Mouse (Mus musculus) heart, postnatal 36 days (tissue): ENCODE data around the gene Mark2. TPM values are rescaled to one million over a fixed set of nuclear protein-coding genes. Genes with fewer than 3 reads are reported as not detected.
"Not testable (repeated sequence)": the region's sequence is repeated elsewhere in the genome, so short reads cannot be mapped to it uniquely, and the experiment has no call there.

Experiments used
- DNase-seq, 2 experiments: peaks; one replicate each; pipeline ENCODE4 v3.0.0; 2021 to 2022
- intact Hi-C: fragments of 180-260 bp; cut with DNase I; formaldehyde crosslinking; loops from one replicate; pipeline ENCODE4 v1.15.1; 2025
- total RNA-seq, 2 experiments: library from RNA; stranded (reverse); gene quantifications; 2 replicates each; pipeline ENCODE4 v1.2.3; 2021

Mark2 gene
- 10 to 100 TPM; 42.8 to 51.2 TPM for total RNA-seq

DNA sequence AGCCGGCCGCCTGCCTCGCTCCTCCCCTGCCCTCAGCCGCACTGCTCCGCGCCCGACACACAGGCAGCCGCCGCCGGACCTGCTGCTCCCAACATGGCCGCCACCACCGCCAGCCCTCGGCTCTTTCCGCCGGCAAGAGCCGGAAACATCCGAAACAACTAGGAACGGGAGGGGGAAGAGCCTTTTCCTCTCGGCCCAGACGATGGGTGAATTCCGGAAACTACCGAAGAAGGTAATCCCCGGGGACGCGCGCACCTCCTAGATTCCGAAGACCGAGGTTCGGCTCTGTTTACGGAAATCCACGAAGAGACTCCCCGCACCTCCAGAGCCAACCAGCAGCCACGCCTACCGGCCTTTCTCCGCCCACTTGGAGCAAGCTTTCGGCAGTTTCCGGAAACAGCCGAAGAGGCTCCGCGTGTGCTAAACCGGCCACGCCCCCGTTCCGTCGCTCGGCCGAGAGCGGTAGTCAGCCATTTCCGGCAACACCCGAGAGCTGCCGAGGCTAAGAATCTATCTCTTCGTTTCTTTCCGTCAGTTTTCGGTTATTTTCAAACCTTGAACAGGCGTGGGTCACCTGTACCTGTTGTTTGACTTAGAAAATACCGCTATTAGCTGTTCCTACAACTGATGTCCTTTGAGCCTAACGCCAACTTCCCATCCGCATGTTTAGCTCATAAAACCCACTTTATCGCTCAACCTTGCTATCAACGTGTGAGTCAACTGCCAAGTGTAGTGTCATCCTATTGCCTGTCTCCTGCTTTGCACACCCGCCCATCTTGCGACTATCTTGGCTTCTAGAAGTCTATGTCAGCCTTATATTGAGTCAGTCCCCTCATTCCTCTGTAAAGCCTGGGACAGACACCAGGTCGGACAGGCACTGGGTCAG is at the start of gene Mark2:
Mark2 (minus strand) TSS at position 349 of the 886 bp plus-strand sequence.
- DNase-seq = peak; percentile 98 to 99
- intact Hi-C loops = loop anchor here (1.0 to 5.0 kb wide), 7 partner anchors 31 to 143 kb away; partner anchors contain the start of genes Naa40 and Spindoc

- intact Hi-C loops = no loop called here
Measured at GRCm38 (mm10) chr19:7388488-7388887, 46.8 kb upstream of the Mark2 start.

GRCm38 (mm10) chr19:7386042-7386441 is 44.4 kb upstream of the Mark2 start:
- no peak for DNase-seq
- intact Hi-C loops = no loop called here

More at GRCm38 (mm10) chr19:7388488-7388887, 46.8 kb upstream of the Mark2 start:
- no peak for DNase-seq

DNA sequence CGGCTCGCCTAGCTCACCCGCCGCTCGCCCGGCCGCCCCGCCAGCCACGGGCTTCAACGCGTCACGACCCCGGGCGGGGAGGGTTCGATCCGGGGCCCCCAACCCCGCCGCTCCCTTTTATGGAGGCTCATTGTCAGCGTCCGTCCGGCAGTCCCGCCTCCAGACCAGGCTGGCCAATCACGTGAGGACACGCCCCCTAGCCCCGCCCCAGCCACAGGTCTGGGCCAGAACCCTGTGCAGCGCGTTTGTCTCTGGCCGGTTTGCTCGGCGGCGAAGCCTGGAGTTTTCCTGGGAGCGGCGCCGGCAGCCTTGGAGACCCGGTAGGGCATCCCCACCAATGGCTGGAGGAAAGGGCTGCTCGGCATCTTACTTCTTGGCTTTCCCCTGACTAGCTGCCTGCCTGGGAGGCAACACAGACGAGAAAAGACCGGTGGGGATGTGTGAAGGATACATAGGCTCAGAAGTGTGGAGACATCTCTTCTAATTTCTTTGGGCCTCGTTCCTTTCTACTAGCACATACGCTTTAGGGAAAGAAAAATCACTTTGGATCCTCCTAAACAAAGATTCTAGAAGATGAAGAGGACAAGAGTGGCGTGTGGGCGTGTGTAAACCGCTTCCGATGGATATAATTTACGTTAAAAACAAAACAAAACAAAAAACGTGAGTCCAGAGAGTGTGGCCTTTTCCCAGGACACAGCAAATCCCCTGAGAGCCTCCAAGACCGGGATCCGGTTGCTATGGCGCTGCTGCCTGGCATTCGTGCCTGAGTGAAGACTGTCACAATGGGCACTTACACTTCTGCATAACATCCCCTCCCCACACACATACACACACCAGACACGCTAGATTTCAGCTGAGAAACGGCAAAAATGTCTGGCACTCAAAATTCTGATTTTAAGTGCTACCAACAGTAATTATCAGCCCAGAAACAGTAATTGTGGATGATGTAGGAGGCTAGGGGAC is 41.5 kb upstream of the Mark2 start, which contains the start of gene Spindoc:
Spindoc (minus strand) TSS at position 92 of the 963 bp plus-strand sequence.
- intact Hi-C loops = loop anchor here (1.0 to 5.0 kb wide), 2 partner anchors 33 to 41 kb away; partner anchors contain the start of gene Mark2
- peak; percentile 99 to 100 for DNase-seq

DNA sequence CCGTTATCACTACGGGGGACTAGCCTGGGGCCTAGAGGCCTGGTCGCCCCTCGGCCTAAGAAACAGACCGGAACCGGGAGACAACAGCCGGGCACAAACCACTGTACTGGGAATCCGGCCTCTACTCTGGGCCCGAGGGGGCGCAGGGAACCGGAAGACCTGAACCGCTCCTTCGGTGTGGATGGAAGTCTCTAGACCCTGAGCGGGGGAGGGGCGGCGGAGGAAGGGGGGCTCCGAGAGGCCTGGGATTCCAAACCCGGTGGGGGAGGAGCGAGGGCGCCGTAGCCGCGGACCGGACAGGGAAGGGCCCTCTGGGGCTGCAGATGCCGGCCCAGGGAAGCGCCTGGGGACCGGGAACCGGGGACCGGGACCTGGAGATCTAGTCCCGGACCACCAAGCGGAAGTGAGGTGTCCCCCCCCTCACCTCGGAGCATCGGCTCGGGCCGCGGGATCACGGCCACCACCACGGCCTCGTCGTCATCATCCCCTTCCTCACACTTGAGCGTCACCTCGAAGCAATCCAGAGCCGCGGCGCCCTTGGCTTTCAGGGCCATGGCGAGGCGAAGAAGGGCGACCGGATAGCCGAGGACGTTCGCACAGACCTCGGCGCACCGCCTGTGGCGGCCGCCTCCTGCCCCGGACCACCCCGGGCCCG is 40.7 kb upstream of the Mark2 start:
- intact Hi-C loops = loop anchor here (5.0 kb wide), 1 partner anchor 40 kb away; the partner anchor contains the start of gene Mark2
- DNase-seq = peak; percentile 58 to 71

DNA sequence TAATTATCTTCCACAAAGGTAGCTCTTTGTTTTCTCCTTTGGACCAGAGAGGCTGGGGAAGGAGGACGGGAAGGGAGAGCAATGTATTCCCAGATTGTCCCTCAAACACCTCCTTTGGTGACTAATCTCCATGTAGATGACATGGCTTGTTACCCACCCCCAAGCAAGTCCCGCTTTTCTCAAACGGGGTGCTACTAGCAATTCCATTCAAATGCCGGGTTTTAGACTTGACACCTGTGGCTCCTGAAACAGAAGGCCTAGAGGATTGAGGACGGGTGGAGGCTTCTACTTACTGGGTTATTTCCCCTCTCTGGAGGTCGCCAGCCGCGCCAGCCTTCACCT is 40.2 kb upstream of the Mark2 start:
- no peak for DNase-seq
- intact Hi-C loops = loop anchor here (5.0 kb wide), 1 partner anchor 40 kb away; the partner anchor contains the start of gene Mark2

GRCm38 (mm10) chr19:7377639-7378038 is 36.0 kb upstream of the Mark2 start:
- intact Hi-C loops = no loop called here
- DNase-seq = no peak

DNA sequence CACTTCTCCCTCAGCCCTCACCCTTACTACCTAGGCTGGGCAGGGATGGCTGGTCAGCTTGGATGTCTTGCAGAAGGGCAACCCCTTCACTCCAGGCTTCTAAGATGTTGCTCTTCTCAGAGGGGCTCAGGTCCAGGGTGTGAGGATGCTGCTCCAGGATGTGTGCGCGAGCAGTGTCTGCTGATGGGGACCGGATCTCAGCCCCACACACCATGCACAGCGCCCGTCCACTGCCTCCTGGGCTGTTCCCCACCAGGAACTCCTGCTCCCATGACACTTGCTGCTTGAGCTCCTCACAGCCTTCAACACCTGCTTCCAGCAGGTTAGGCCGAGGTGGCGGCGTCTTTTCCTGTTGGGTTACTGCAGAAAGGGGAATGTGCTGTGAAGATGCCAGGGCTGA is 32.8 kb upstream of the Mark2 start:
- intact Hi-C loops = no loop called here
- DNase-seq = no peak

GRCm38 (mm10) chr19:7369469-7369868 is 27.8 kb upstream of the Mark2 start:
- DNase-seq, intact Hi-C loops: not testable (repeated sequence)

DNA sequence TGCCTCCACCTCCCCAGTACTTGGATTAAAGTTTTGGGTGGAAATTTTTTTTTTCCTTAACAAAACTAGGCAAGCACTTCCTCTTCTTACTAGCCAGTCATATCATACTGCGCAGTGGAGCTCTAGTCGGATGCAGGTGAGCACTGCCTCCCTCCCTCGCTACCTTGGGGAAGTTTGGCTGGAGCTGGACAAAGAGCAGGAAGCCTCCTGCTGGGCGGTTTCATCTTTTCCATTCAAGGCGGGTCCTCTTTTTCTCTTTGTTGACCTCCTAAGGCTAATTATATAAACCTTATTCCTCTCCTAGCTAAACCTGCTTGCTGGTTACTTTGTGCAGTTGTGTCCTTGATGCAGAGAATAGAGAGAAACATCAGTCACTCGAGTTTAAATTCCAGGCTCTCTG is 12.0 kb upstream of the Mark2 start:
- intact Hi-C loops = no loop called here
- DNase-seq = no peak

GRCm38 (mm10) chr19:7352809-7353495 is 11.3 kb upstream of the Mark2 start:
- DNase-seq = no peak
- intact Hi-C loops = no loop called here

DNA sequence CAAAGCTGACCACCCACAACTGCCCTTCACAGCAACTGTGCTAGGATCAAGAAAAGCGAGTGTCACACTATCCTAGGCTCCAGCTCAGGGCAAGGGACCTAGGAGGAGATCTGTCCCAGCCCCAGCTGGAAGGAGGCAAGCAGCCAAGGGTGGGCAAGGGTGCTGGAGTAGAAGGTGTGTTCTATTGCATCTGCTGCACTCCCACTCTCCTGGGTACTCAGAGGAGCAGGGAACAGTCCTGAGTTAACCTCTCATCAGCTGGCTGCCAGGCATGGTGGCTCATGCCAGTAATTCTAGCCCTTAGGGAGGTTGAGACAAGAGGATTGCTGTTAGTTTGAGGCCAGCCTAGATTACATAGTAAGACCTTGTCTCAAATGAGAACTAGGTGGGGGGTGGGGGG is 8.3 kb upstream of the Mark2 start:
- no peak for DNase-seq
- intact Hi-C loops = loop anchor here (5.0 kb wide), 1 partner anchor 283 kb away; no protein-coding TSS in a partner anchor

GRCm38 (mm10) chr19:7345235-7345755 is 3.6 kb upstream of the Mark2 start:
- peak; percentile 35 to 36 for DNase-seq
- intact Hi-C loops = loop anchor here (1.0 to 5.0 kb wide), 3 partner anchors 81 to 278 kb away; no protein-coding TSS in a partner anchor

GRCm38 (mm10) chr19:7342646-7343045 is 986 bp upstream of the Mark2 start:
- intact Hi-C loops = loop anchor here (5.0 kb wide), 2 partner anchors 40 to 95 kb away; partner anchors contain the start of gene Spindoc
- no peak for DNase-seq

- DNase-seq = no peak
- intact Hi-C loops = loop anchor here (1.0 to 5.0 kb wide), 7 partner anchors 30 to 144 kb away; partner anchors contain the start of genes Naa40 and Spindoc
Measured at GRCm38 (mm10) chr19:7340780-7341475, 732 bp downstream of the Mark2 start.

GRCm38 (mm10) chr19:7340371-7340779 is 1.3 kb downstream of the Mark2 start:
- DNase-seq = peak; percentile 21 to 38
- intact Hi-C loops = loop anchor here (2.0 to 5.0 kb wide), 6 partner anchors 30 to 144 kb away; partner anchors contain the start of genes Naa40 and Spindoc

DNA sequence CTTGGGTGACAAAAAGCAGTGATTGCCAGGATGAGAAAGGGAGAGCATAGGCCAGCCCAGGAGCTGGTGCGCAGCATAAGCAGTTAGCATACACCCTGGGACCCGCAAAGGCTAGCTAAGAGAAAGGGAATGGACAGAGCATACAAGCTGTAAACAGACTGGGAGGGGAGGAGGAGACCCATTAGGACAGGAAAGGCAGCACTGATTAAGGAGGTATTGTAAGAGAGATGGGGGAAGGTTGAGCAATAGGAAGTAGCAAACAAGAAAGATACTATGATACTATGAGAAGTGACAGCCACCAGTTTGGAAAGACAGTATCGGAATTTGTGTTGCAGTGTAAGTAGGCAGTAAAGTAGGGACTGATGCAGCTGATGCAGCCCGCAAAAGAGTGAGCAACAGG is 1.8 kb downstream of the Mark2 start:
- intact Hi-C loops = loop anchor here (2.0 to 5.0 kb wide), 7 partner anchors 29 to 145 kb away; partner anchors contain the start of genes Naa40 and Spindoc
- DNase-seq = no peak

GRCm38 (mm10) chr19:7339026-7339425 is 2.6 kb downstream of the Mark2 start:
- intact Hi-C loops = loop anchor here (5.0 kb wide), 1 partner anchor 37 kb away; no protein-coding TSS in a partner anchor
- peak; percentile 36 to 37 for DNase-seq
